ENCODE assay signal across 8 mouse cellular contexts in genomic region chr17:23960084-23960738, GRCm38 (mm10). TPM values are rescaled to one million over a fixed set of nuclear protein-coding genes. Genes with fewer than 3 reads are reported as not detected.
DNase-seq lines count a peak whose midpoint lies in the region; ATAC-seq and TF ChIP-seq lines count a peak whose summit lies in the region.

No protein-coding gene starts in this region.

- no peaks in the 10 kb centered on the region for H3K36me3 ChIP-seq in C2C12 (ENCODE audit: control insufficient read depth, insufficient read depth)
- no peaks in the 10 kb centered on the region for H3K36me3 ChIP-seq in embryonic facial prominence, embryonic 14.5 days (ENCODE audit: control insufficient read depth, insufficient read depth, low read length)
- H3K36me3 ChIP-seq in limb, embryonic 12.5 days, result no peaks in the 10 kb centered on the region
- no peaks in the 10 kb centered on the region for H3K36me3 ChIP-seq in midbrain, postnatal 0 days (ENCODE audit: insufficient read depth, low read length)

- H3K79me2 ChIP-seq in C2C12 (ENCODE audit: control insufficient read depth, insufficient read depth), result no peaks in the 10 kb centered on the region

- no peak overlapping the region for H3K4me3 ChIP-seq in C2C12 (ENCODE audit: insufficient read depth, poor library complexity, severe bottlenecking)
- H3K4me3 ChIP-seq in bone marrow, adult 2 months (replicated peaks; ENCODE audit: control insufficient read depth, low read depth, low read length), result no peak overlapping the region
- no peak overlapping the region for H3K4me3 ChIP-seq in embryonic facial prominence, embryonic 14.5 days (ENCODE audit: low read depth, low read length)
- no peak overlapping the region for H3K4me3 ChIP-seq in limb, embryonic 12.5 days (replicated peaks)
- no peak overlapping the region for H3K4me3 ChIP-seq in midbrain, postnatal 0 days (ENCODE audit: low read depth, low read length)

- no peak overlapping the region for H3K9ac ChIP-seq in embryonic facial prominence, embryonic 14.5 days (ENCODE audit: low read depth, low read length)
- H3K9ac ChIP-seq in limb, embryonic 12.5 days (replicated peaks), result no peak overlapping the region
- no peak overlapping the region for H3K9ac ChIP-seq in midbrain, postnatal 0 days (replicated peaks; ENCODE audit: low read length, poor library complexity, severe bottlenecking)

- H3ac ChIP-seq in C2C12 (ENCODE audit: control insufficient read depth, insufficient read length, low read depth), result no peak overlapping the region

- H3K79me3 ChIP-seq in C2C12 (ENCODE audit: low read depth), result no peaks in the 10 kb centered on the region

- H3K27ac ChIP-seq in bone marrow, adult 2 months (ENCODE audit: control insufficient read depth, insufficient read depth, low read depth, low read length, poor library complexity), result no peak overlapping the region
- H3K27ac ChIP-seq in embryonic facial prominence, embryonic 14.5 days (replicated peaks; ENCODE audit: low read depth, low read length), result no peak overlapping the region
- peak overlapping the region; percentile 5; the same call in 1 of the 2 replicates for H3K27ac ChIP-seq in limb, embryonic 12.5 days
- H3K27ac ChIP-seq in midbrain, postnatal 0 days (ENCODE audit: low read depth, low read length), result no peak overlapping the region

- peak; percentile 88 for DNase-seq in embryonic facial prominence, embryonic 14.5 days (ENCODE audit: low spot score)
- peak; percentile 78 for DNase-seq in heart, adult 8-10 months (ENCODE audit: low spot score)
- peak; percentile 55 to 85 for DNase-seq in kidney, adult 8-10 months
- DNase-seq in midbrain, postnatal 0 days (ENCODE audit: low spot score), result peak; percentile 89
- DNase-seq in spleen, postnatal 14 days (ENCODE audit: low spot score in 2 of 2), result peak; percentile 17 to 66

- peak; percentile 87 for TF ChIP-seq CTCF in C2C12 (IDR thresholded peaks at IDR 0.05; ENCODE audit: control insufficient read depth, insufficient read depth, insufficient read length)
- peak; percentile 99 for TF ChIP-seq CTCF in bone marrow, adult 2 months (IDR thresholded peaks at IDR 0.05; ENCODE audit: control insufficient read depth, insufficient read depth, low read length)
- peak; percentile 99 for TF ChIP-seq CTCF in midbrain, postnatal 0 days (IDR thresholded peaks at IDR 0.05)

- H3K4me2 ChIP-seq in embryonic facial prominence, embryonic 14.5 days (ENCODE audit: low read depth, low read length), result no peak overlapping the region
- H3K4me2 ChIP-seq in limb, embryonic 12.5 days, result no peak overlapping the region
- H3K4me2 ChIP-seq in midbrain, postnatal 0 days (ENCODE audit: low read depth, low read length, poor library complexity, severe bottlenecking), result no peak overlapping the region

- peak; percentile 94 for ATAC-seq in embryonic facial prominence, embryonic 14.5 days (ENCODE audit: low read depth)
- peak; percentile 91 for ATAC-seq in limb, embryonic 12.5 days (ENCODE audit: insufficient number of reproducible peaks, insufficient read depth, low FRiP score, low TSS enrichment, low read depth)
- peak; percentile 89 for ATAC-seq in midbrain, postnatal 0 days (ENCODE audit: low FRiP score)

- H3K27me3 ChIP-seq in C2C12 (ENCODE audit: control insufficient read depth, insufficient read depth, insufficient read length), result peaks cover 26% of the 10 kb centered on the region
- H3K27me3 ChIP-seq in embryonic facial prominence, embryonic 14.5 days (replicated peaks; ENCODE audit: control insufficient read depth, insufficient read depth, low read length), result no peaks in the 10 kb centered on the region
- no peaks in the 10 kb centered on the region for H3K27me3 ChIP-seq in limb, embryonic 12.5 days
- H3K27me3 ChIP-seq in midbrain, postnatal 0 days (ENCODE audit: insufficient read depth, low read length), result no peaks in the 10 kb centered on the region

- no peaks in the 10 kb centered on the region for H3K9me3 ChIP-seq in embryonic facial prominence, embryonic 14.5 days (ENCODE audit: control insufficient read depth, low read length)
- no peaks in the 10 kb centered on the region for H3K9me3 ChIP-seq in limb, embryonic 12.5 days
- no peaks in the 10 kb centered on the region for H3K9me3 ChIP-seq in midbrain, postnatal 0 days (ENCODE audit: low read length)

- no peak for TF ChIP-seq POLR2A in bone marrow, adult 2 months (IDR thresholded peaks at IDR 0.05; ENCODE audit: borderline replicate concordance, control insufficient read depth, low read depth, low read length)

- 37% methylated on average over 3 of the region's 3 CpGs for WGBS in bone marrow, adult 2 months
- WGBS in embryonic facial prominence, embryonic 14.5 days, result 35% methylated on average over 3 of the region's 3 CpGs
- 40% methylated on average over 3 of the region's 3 CpGs for WGBS in limb, embryonic 12.5 days
- 34% methylated on average over 3 of the region's 3 CpGs for whole genome bisulfite sequencing in midbrain, postnatal 0 days

- H3K4me1 ChIP-seq in bone marrow, adult 2 months (ENCODE audit: control insufficient read depth, insufficient read depth, low read length), result no peaks in the 10 kb centered on the region
- H3K4me1 ChIP-seq in embryonic facial prominence, embryonic 14.5 days (ENCODE audit: control insufficient read depth, insufficient read depth, low read length), result no peaks in the 10 kb centered on the region
- H3K4me1 ChIP-seq in limb, embryonic 12.5 days (replicated peaks), result no peaks in the 10 kb centered on the region
- H3K4me1 ChIP-seq in midbrain, postnatal 0 days (ENCODE audit: insufficient read depth, low read length), result no peaks in the 10 kb centered on the region

TF ChIP-seq in C2C12, 6 proteins besides CTCF, POLR2A, EP300 and RAD21:
- TF ChIP-seq CEBPB (IDR thresholded peaks at IDR 0.05; ENCODE audit: low read depth), result no peak
- TF ChIP-seq FOSL1 (IDR thresholded peaks at IDR 0.05; ENCODE audit: insufficient read depth, low read length, poor library complexity, severe bottlenecking), result no peak
- TF ChIP-seq MYOD1 (IDR thresholded peaks at IDR 0.05; ENCODE audit: control insufficient read depth, insufficient read length, low read depth), result no peak
- TF ChIP-seq USF1 (IDR thresholded peaks at IDR 0.05; ENCODE audit: low read depth), result no peak
- TF ChIP-seq MYOG (IDR thresholded peaks at IDR 0.05; ENCODE audit: control insufficient read depth, extremely low read depth, insufficient read length), result no peak
- TF ChIP-seq MAX (IDR thresholded peaks at IDR 0.05), result no peak

RNA-seq across cellular contexts. Expression of gene Sbpl, which starts 5.1 kb away (rescaled TPM):
- not detected for polyA plus RNA-seq in C2C12 (2012; fragmentation: generic; extraction: Trizol)
- polyA plus RNA-seq in bone marrow, adult 2 months (2011; ENCODE audit: insufficient read depth, insufficient read length, low replicate concordance, missing spikeins), result not detected in 2 replicates
- not detected in 2 replicates for polyA plus RNA-seq in embryonic facial prominence, embryonic 14.5 days (2014; fragmentation: Nextera tagmentation; extraction: Ambion mirVana)
- total RNA-seq in heart, adult 8-10 months (2022), result not detected
- not detected in 2 replicates for polyA plus RNA-seq in limb, embryonic 12.5 days (2016; fragmentation: Nextera tagmentation; extraction: Ambion mirVana)
- not detected in 2 replicates for total RNA-seq in midbrain, postnatal 0 days (2014; rRNA removed)
- polyA plus RNA-seq in midbrain, postnatal 0 days (2015; fragmentation: Nextera tagmentation; extraction: Ambion mirVana), result not detected in 2 replicates

RNA-seq across cellular contexts. Expression of gene Sbp, which starts 18.7 kb away (rescaled TPM):
- polyA plus RNA-seq in C2C12 (2012; fragmentation: generic; extraction: Trizol), result not detected
- polyA plus RNA-seq in bone marrow, adult 2 months (2011; ENCODE audit: insufficient read depth, insufficient read length, low replicate concordance, missing spikeins), result not detected in 2 replicates
- not detected in 2 replicates for polyA plus RNA-seq in embryonic facial prominence, embryonic 14.5 days (2014; fragmentation: Nextera tagmentation; extraction: Ambion mirVana)
- total RNA-seq in heart, adult 8-10 months (2022), result not detected
- not detected in 2 replicates for polyA plus RNA-seq in limb, embryonic 12.5 days (2016; fragmentation: Nextera tagmentation; extraction: Ambion mirVana)
- not detected in 2 replicates for total RNA-seq in midbrain, postnatal 0 days (2014; rRNA removed)
- polyA plus RNA-seq in midbrain, postnatal 0 days (2015; fragmentation: Nextera tagmentation; extraction: Ambion mirVana), result not detected in 2 replicates

RNA-seq across cellular contexts. Expression of gene Prss30, which starts 20.2 kb away (rescaled TPM):
- polyA plus RNA-seq in C2C12 (2012; fragmentation: generic; extraction: Trizol), result 0.04 TPM
- polyA plus RNA-seq in bone marrow, adult 2 months (2011; ENCODE audit: insufficient read depth, insufficient read length, low replicate concordance, missing spikeins), result 6.8 TPM in 1 of 2 replicates, not detected in the other
- polyA plus RNA-seq in embryonic facial prominence, embryonic 14.5 days (2014; fragmentation: Nextera tagmentation; extraction: Ambion mirVana), result not detected in 2 replicates
- total RNA-seq in heart, adult 8-10 months (2022), result not detected
- polyA plus RNA-seq in limb, embryonic 12.5 days (2016; fragmentation: Nextera tagmentation; extraction: Ambion mirVana), result not detected in 2 replicates
- total RNA-seq in midbrain, postnatal 0 days (2014; rRNA removed), result 1.8 TPM in 1 of 2 replicates, not detected in the other
- 0.15 and 0.17 TPM in 2 replicates for polyA plus RNA-seq in midbrain, postnatal 0 days (2015; fragmentation: Nextera tagmentation; extraction: Ambion mirVana)

RNA-seq across cellular contexts. Expression of gene Prss22, which starts 37.7 kb away (rescaled TPM):
- polyA plus RNA-seq in C2C12 (2012; fragmentation: generic; extraction: Trizol), result 0.95 TPM
- polyA plus RNA-seq in bone marrow, adult 2 months (2011; ENCODE audit: insufficient read depth, insufficient read length, low replicate concordance, missing spikeins), result not detected in 2 replicates
- 0.50 and 0.56 TPM in 2 replicates for polyA plus RNA-seq in embryonic facial prominence, embryonic 14.5 days (2014; fragmentation: Nextera tagmentation; extraction: Ambion mirVana)
- total RNA-seq in heart, adult 8-10 months (2022), result not detected
- 0.76 and 0.84 TPM in 2 replicates for polyA plus RNA-seq in limb, embryonic 12.5 days (2016; fragmentation: Nextera tagmentation; extraction: Ambion mirVana)
- total RNA-seq in midbrain, postnatal 0 days (2014; rRNA removed), result not detected in 2 replicates
- 0.17 TPM in 1 of 2 replicates, not detected in the other for polyA plus RNA-seq in midbrain, postnatal 0 days (2015; fragmentation: Nextera tagmentation; extraction: Ambion mirVana)

RNA-seq across cellular contexts. Expression of gene Dcpp3, which starts 43.0 kb away (rescaled TPM):
- polyA plus RNA-seq in C2C12 (2012; fragmentation: generic; extraction: Trizol), result not detected
- polyA plus RNA-seq in bone marrow, adult 2 months (2011; ENCODE audit: insufficient read depth, insufficient read length, low replicate concordance, missing spikeins), result not detected in 2 replicates
- polyA plus RNA-seq in embryonic facial prominence, embryonic 14.5 days (2014; fragmentation: Nextera tagmentation; extraction: Ambion mirVana), result 3.9 and 15.6 TPM in 2 replicates
- not detected for total RNA-seq in heart, adult 8-10 months (2022)
- polyA plus RNA-seq in limb, embryonic 12.5 days (2016; fragmentation: Nextera tagmentation; extraction: Ambion mirVana), result not detected in 2 replicates
- not detected in 2 replicates for total RNA-seq in midbrain, postnatal 0 days (2014; rRNA removed)
- not detected in 2 replicates for polyA plus RNA-seq in midbrain, postnatal 0 days (2015; fragmentation: Nextera tagmentation; extraction: Ambion mirVana)
